Mouse (Mus musculus) spleen, adult 18-20 months (tissue): ENCODE measurements around the gene Zc3h10.
"Not testable (repeated sequence)": the region's sequence is repeated elsewhere in the genome, so short reads cannot be mapped to it uniquely, and the experiment has no call there.

Source experiments
- DNase-seq, 2 experiments: peaks; one replicate each; pipeline ENCODE4 v3.0.0; 2022; ENCODE audit warnings: mixed read lengths in 2 of 2

Gene Zc3h10

DNA sequence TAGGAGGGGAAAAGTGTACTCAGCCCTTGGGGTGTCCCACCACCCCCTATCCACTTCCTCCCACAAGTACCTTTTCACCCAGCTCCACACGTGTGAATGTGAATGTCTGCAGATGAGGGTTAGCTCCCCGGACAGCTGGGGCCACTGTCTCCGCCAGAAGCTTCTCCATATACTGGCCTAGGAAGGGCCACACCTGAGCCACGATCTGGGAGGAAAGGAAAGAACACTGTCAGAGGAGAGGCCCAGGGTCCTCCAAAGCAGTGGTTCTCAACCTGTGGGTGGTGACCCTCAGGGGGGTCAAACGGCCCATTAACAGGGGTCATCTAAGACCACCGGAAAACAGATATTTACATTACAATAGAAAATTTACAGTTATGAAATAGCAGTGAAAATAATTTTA is 25.2 kb downstream of the Zc3h10 start:
- DNase-seq: no peak

- DNase-seq: no peak
Observed at GRCm38 (mm10) chr10:128520591-128520990, 27.0 kb downstream of the Zc3h10 start.

- DNase-seq: peak in 1 of 2 experiments; percentile 49
Observed at GRCm38 (mm10) chr10:128518833-128519232, 28.7 kb downstream of the Zc3h10 start.

DNA sequence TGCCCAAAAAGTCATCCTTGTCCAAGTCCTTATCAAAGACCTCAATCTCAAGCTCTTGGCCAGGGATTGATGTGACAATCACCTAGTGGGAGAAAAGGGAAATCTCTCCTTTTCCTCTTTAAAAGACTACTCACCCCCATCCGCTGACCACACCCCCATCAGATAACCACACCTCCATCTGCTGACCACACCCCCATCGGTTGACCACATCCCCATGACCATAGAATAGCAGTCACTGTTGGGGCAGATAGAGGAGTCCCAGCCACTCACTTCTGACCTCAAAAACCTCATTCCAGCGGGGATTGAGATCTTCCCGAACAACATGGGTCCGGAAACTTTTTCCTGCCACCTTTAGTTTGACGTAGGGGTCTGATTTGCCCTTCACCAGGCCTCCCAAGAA is 30.9 kb downstream of the Zc3h10 start:
- DNase-seq: no peak

DNA sequence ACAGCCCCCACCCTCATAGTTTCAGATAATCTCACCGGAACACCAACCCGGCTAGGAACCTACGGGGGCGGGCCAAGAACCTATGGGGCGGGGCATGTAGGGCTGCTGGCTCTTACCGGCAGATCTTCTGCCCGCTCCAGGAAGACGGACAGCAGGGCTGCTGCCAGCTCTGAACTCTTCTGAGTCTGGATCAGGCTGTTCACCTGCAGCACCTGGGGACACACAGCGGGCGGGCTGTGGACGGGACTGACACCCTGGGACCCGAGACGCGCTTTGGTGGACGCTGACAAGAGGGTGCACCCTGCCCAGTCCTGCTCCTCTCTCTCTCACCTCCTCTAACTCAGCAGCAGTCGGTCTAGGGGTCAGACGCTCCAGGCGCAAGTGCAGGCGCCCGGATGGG is 31.5 kb downstream of the Zc3h10 start:
- DNase-seq: no peak

- no peak for DNase-seq
Observed at GRCm38 (mm10) chr10:128515044-128515443, 32.5 kb downstream of the Zc3h10 start.

- no peak for DNase-seq
Observed at GRCm38 (mm10) chr10:128511761-128512160, 35.8 kb downstream of the Zc3h10 start.

DNA sequence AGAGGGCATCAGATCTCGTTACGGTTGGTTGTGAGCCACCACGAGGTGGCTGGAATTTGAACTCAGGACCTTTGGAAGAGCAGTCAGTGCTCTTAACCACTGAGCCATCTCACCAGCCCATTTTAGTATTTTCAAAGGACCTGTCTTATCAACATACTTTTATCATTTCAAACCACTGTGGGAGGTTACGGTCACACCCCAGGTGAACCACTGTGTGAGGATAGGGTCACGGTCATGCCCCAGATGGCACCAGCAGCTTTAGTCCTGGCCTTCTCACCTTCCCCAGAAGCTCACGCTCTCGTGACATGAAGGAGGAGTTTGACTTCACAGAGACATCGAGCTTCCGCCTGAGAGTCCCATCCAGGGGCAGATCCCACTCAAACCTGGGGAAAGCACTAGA is 36.4 kb downstream of the Zc3h10 start:
- no peak for DNase-seq

GRCm38 (mm10) chr10:128510301-128510700 is 37.3 kb downstream of the Zc3h10 start:
- no peak for DNase-seq

DNA sequence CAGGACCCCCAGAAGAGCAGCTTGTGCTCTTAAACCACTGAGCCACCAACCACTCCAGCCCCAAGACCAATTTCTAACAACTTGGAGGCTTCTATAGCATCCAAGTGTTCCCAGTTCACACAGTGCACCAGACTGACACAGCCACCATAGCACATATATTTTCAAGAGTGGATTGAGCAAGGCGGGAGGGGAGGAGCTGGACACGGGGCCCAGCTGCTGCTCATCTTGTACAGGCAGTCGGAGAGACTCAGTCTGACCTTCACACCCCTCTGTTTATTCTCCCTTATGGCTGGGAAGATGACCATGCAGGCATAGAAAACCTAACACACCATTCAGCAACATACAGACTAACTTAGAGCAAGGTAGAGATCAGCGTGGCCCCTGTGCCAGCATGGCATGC is 37.7 kb downstream of the Zc3h10 start:
- DNase-seq: no peak

DNA sequence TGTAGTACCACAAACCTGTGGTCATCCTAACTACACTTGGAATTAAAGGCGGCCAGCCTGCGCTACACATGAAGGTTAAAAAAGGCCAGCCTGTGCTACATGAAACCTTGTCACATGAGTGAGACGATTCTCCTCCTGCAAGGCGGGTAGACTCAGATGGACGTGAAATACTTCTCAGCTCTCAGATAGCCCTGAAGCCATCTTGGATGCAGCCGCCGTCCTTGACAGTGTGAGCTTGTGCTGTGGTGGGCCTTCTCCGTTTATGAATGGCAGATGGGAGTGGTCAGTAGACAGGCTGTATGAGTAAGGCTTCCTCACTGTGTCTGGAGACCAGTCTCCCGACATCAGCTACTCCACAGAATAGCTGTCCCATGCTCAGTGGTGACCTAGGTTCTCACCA is 38.4 kb downstream of the Zc3h10 start:
- DNase-seq: no peak

DNA sequence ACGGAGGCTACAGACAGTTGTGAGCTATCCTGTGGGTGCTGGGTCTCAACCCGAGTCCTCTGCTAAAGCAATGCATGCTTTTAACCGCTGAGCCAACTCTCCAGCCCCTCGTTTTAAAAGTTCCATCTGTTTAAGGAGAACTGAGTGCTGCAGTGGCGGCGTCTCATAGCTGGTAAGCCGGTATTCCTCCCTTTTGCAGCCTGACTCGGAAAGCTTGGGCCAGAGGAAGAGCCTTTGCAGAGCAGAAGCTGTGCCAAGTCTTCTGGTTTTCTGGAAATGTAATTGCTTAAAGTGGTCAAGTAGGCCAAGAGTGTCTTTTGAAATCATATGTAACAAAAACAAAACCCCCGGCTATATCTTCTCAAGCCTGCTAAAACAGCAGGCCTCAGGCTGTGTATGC is 39.3 kb downstream of the Zc3h10 start:
- DNase-seq: no peak

DNA sequence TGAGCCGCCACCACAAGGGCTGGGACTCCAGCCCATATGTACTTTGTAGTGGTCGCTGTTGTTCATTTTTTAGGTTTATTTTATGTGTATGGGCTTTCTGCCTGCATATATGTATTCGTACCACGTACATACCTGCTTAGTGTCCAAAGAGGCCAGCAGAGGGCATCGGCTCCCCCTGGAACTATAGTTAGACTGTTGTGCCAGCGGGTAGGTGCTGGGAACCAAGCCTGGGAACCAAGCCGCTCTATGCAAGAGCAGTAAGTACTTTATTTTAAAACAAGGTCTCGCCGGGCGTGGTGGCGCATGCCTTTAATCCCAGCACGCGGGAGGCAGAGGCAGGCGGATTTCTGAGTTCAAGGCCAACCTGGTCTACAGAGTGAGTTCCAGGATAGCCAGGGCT is 41.6 kb downstream of the Zc3h10 start:
- DNase-seq: no peak

DNA sequence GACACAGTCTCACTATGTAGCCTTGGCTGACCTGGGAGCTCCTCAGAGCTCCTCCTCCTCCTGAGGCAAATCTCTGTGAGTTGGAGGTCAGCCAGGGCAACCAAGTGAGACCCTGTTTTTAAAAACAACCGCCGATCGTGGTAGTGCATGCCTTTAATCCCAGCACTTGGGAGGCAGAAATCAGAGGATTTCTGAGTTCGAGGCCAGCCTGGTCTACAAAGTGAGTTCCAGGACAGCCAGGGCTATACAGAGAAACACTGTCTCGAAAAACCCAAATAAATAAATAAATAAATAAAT is 42.3 kb downstream of the Zc3h10 start:
- DNase-seq: not testable (repeated sequence)

DNA sequence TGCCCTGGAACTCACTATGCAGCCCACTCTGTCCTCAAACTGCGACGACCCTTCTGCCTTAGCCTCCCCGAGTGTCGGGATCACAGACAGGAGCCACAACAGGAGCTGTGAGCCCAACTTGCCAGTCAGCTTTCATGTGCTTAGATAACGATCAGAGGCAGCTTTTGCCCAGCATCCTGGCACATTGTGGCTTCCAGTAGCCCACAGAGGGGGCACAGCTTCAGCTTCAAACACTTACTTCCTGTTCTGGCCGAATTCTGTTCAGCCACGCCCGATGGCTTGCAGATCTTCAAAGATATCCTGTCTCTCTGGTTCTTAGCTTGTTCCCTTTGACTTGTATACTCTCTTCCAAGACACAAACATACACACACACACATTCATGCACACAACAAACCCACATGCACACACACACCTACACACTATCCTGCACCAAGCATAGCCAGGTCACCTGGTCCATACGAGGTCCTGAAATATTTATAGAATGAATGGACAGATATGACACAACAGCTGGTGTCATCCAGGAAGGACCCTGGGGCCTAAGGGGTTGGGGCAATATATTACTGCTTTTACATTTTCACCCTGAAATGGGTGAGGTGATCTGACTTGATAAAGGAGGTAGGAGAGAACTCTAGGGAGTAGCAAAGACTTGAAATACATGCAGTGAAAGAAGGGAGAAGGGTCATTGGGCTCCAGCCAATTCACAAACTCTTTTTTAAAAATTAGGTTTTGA is 42.8 kb downstream of the Zc3h10 start:
- DNase-seq: no peak

GRCm38 (mm10) chr10:128504012-128504411 is 43.6 kb downstream of the Zc3h10 start:
- no peak for DNase-seq

DNA sequence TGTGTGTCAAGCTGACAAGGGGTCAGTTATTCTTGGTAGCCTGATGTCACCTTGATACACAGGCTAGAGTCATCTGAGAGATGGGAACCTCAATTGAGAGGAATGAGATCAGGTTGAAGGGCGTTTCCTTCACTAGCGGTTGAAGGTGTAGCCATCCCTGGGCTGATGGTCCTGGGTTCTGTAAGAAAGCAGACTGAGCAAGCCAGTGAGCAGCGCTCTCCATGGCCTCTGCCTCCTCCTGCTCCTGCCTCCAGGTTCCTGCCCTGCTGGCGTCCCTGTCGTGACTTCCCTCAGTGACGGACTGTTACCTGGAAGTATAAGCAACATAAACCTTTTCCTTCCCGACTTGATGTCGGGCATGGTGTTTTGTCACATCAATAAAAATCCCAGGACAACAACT is 44.0 kb downstream of the Zc3h10 start:
- DNase-seq: no peak

DNA sequence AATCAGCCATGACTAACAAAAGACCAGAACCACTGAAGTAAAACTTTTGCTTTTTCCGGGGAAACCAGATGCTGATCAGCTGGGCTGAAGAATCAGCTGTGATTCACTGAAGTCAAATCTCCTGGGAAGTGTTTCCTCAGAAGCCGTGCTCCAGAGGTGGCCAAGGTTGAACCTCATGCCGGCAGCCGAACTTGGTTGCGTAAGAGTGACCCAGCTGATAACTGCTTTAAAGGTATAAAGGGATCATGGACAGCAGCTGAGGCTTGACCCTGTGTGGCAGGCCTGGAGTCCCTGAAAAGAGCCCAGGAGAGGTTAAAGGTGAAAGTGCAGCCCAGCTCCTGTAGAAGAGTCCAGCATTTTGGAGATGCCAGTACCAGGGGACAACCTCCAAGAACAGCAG is 45.2 kb downstream of the Zc3h10 start:
- DNase-seq: no peak

- DNase-seq: peak in 1 of 2 experiments; percentile 50
Observed at GRCm38 (mm10) chr10:128499116-128499671, 48.4 kb downstream of the Zc3h10 start.

DNA sequence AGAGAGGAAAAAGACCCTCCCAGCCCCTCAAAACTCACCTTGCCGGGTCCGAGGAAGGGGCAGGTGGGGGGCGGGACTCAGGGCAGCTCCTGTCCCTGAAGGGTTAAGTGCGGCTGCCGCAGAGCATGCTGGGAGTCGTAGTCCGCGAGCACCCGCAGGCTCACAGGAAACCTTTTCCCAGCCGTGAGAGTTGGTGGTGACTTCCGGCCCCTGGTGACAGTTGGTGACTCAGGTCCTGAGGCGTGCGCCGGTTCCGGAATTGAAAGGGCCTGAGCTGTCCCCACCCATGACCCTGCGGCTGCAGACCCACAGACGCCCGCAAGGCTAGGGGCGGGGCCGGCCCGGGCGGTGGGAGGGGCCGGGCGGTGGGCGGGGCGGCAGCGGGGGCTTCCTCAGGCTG is 49.0 kb downstream of the Zc3h10 start, which contains the start of gene Myl6b:
Myl6b (minus strand) TSS at position 96 of the 400 bp plus-strand sequence.
- DNase-seq: peak; percentile 91 to 95

DNA sequence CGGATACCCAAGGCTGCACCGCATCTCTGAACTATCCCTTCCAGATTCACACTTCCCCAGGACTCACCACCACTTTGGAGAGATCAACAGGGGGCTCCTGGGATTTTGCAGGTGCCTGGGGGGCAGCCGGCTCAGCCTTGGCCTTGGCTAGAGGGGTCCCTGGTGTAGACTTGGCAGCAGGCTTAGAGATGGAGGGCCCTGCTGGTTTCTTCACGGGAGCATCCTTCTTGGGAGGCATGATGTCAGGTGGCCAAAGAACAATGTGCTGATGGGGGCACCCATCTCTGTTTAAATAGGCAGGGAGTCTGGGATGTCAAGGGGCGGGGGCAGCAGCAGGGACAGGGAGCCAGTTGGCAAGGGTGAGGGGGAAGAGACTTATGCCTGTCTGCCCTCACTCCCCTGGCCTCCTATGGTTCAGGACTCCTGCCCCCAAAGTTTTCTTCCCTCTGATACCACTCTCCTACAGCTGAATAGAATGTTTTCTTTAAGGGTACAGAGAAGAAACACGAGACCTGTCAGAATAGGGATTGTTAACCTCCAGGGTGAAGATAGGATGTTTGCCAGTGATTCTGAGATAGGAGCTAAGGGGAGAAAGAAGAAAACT is 50.3 kb downstream of the Zc3h10 start:
- DNase-seq: no peak

GRCm38 (mm10) chr10:128496509-128497077 is 51.0 kb downstream of the Zc3h10 start:
- DNase-seq: no peak

DNA sequence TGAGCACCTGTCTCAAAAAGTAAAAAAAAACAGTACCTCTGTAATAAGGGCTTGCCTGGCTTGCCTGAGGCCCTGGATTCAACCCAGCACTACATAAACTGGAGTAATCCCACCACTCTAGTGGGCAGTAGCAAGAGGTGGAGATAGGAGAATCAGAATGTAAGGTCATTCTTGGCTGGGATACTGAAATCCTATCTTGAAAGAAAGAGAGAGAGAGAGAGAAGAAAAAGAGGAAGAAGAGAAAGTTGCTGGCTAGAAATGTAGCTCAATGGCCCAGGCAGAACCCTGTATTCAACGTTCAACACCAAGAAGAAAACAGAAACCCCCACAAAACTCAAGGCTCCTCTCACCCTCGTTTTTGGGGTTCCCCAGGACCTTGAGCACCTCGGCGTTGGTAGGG is 51.7 kb downstream of the Zc3h10 start:
- DNase-seq: no peak

DNA sequence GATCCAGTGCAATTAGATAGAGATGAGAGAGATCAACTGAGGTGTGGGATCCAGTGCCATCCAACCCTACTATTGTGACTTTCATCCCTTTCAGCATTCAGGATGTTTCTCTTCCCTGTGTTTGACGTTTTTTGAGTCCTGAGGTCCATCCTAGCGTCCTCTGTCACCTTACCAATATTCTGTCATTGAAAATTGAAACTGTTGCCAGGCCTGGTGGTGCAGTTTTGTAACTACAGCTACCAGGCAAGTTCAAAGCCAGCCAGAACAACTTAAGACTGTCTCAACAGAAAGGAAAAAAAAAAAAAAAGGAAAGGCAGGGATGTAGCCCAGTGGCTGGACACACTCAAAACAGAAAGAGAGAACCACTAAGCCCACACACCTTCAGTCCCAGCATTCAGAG is 52.3 kb downstream of the Zc3h10 start:
- no peak for DNase-seq
